Mouse (Mus musculus): Measurements from ENCODE around the gene Ehd3. TPM values are rescaled to one million over a fixed set of nuclear protein-coding genes. Genes with fewer than 3 reads are reported as not detected.

Ehd3 gene
- polyA plus RNA-seq (2016; fragmentation: Nextera tagmentation; extraction: Ambion mirVana), result 10.3 and 11.8 TPM in 2 replicates

- H3K4me3 ChIP-seq, result peak within 1 kb of the TSS; percentile 71
- 91% methylated on average over 5 of the region's 5 CpGs for WGBS
- H3K4me1 ChIP-seq (replicated peaks), result peaks cover 13% of the 10 kb centered on the region
- no peaks in the 10 kb centered on the region for H3K9me3 ChIP-seq
- peak within 1 kb of the TSS; percentile 81 for H3K27ac ChIP-seq
- no peak for DNase-seq (ENCODE audit: low spot score)
- H3K36me3 ChIP-seq, result no peaks in the 10 kb centered on the region
- no peaks in the 10 kb centered on the region for H3K27me3 ChIP-seq (ENCODE audit: insufficient read depth, poor library complexity, severe bottlenecking)
Measured at GRCm38 (mm10) chr17:73803521-73804184, at the start of gene Ehd3. Gene Ehd3 (plus strand): TSS chr17:73804134.

GRCm38 (mm10) chr17:73770964-73771363, 33.0 kb upstream of the Ehd3 start:
- no peak overlapping the region for H3K4me3 ChIP-seq
- 36% methylated on average over 8 of the region's 8 CpGs for WGBS
- H3K27ac ChIP-seq, result 0 out of 2 replicates have a peak overlapping the region, but pooled peaks have one; percentile 8
- H3K4me1 ChIP-seq (replicated peaks), result peaks cover 10% of the 10 kb centered on the region; the same call in 1 of the 2 replicates
- no peaks in the 10 kb centered on the region for H3K36me3 ChIP-seq
- no peaks in the 10 kb centered on the region for H3K9me3 ChIP-seq
- no peaks in the 10 kb centered on the region for H3K27me3 ChIP-seq (ENCODE audit: insufficient read depth, poor library complexity, severe bottlenecking)
- DNase-seq (ENCODE audit: low spot score), result peak; percentile 59

- DNase-seq (ENCODE audit: low spot score), result no peak
- Histone ChIP-seq H3K4me1 (replicated peaks) (peaks cover 12% of the 10 kb centered on the region; the same call in 1 of the 2 replicates), H3K27ac (no peak overlapping the region), H3K27me3 (ENCODE audit: insufficient read depth, poor library complexity, severe bottlenecking) (no peaks in the 10 kb centered on the region), H3K4me3 (no peak overlapping the region), H3K9me3 (no peaks in the 10 kb centered on the region), H3K36me3 (no peaks in the 10 kb centered on the region)
- WGBS, result 84% methylated on average over 8 of the region's 8 CpGs
Measured at GRCm38 (mm10) chr17:73786642-73787311, 17.2 kb upstream of the Ehd3 start.

GRCm38 (mm10) chr17:73790284-73791020, 13.5 kb upstream of the Ehd3 start:
- Histone ChIP-seq H3K36me3 (no peaks in the 10 kb centered on the region), H3K27ac (peak overlapping the region; percentile 47), H3K4me1 (replicated peaks) (peaks cover 12% of the 10 kb centered on the region; the same call in 1 of the 2 replicates), H3K9me3 (no peaks in the 10 kb centered on the region), H3K4me3 (no peak overlapping the region), H3K27me3 (ENCODE audit: insufficient read depth, poor library complexity, severe bottlenecking) (no peaks in the 10 kb centered on the region)
- WGBS, result 29% methylated on average over 12 of the region's 12 CpGs
- DNase-seq (ENCODE audit: low spot score), result no peak

- Histone ChIP-seq H3K4me1 (replicated peaks) (no peaks in the 10 kb centered on the region), H3K27ac (no peak overlapping the region), H3K27me3 (ENCODE audit: insufficient read depth, poor library complexity, severe bottlenecking) (no peaks in the 10 kb centered on the region), H3K36me3 (no peaks in the 10 kb centered on the region), H3K9me3 (no peaks in the 10 kb centered on the region), H3K4me3 (no peak overlapping the region)
- DNase-seq (ENCODE audit: low spot score), result no peak
- 87% methylated on average over 6 of the region's 6 CpGs for WGBS
Measured at GRCm38 (mm10) chr17:73796789-73797188, 7.1 kb upstream of the Ehd3 start.

- no peak for DNase-seq (ENCODE audit: low spot score)
- Histone ChIP-seq H3K27me3 (ENCODE audit: insufficient read depth, poor library complexity, severe bottlenecking) (no peaks in the 10 kb centered on the region), H3K4me1 (replicated peaks) (no peaks in the 10 kb centered on the region), H3K4me3 (no peak overlapping the region), H3K9me3 (no peaks in the 10 kb centered on the region), H3K27ac (no peak overlapping the region), H3K36me3 (no peaks in the 10 kb centered on the region)
- WGBS, result 90% methylated on average over 4 of the region's 4 CpGs
Measured at GRCm38 (mm10) chr17:73797706-73798105, 6.2 kb upstream of the Ehd3 start.

- peaks cover 13% of the 10 kb centered on the region for H3K4me1 ChIP-seq (replicated peaks)
- no peaks in the 10 kb centered on the region for H3K36me3 ChIP-seq
- WGBS, result under 1% methylated on average over 45 of the region's 45 CpGs
- peak; percentile 94 for DNase-seq (ENCODE audit: low spot score)
- no peaks in the 10 kb centered on the region for H3K9me3 ChIP-seq
- H3K27me3 ChIP-seq (ENCODE audit: insufficient read depth, poor library complexity, severe bottlenecking), result no peaks in the 10 kb centered on the region
- H3K27ac ChIP-seq, result peak overlapping the region; percentile 81
- peak overlapping the region; percentile 71 for H3K4me3 ChIP-seq
Measured at GRCm38 (mm10) chr17:73804592-73805271, 798 bp downstream of the Ehd3 start.

GRCm38 (mm10) chr17:73806331-73806730, 2.4 kb downstream of the Ehd3 start:
- Histone ChIP-seq H3K4me3 (no peak overlapping the region), H3K27ac (no peak overlapping the region), H3K9me3 (no peaks in the 10 kb centered on the region), H3K36me3 (no peaks in the 10 kb centered on the region), H3K4me1 (replicated peaks) (peaks cover 13% of the 10 kb centered on the region), H3K27me3 (ENCODE audit: insufficient read depth, poor library complexity, severe bottlenecking) (no peaks in the 10 kb centered on the region)
- WGBS, result 94% methylated on average over 6 of the region's 6 CpGs
- DNase-seq (ENCODE audit: low spot score), result no peak

- Histone ChIP-seq H3K4me1 (replicated peaks) (peaks cover 19% of the 10 kb centered on the region), H3K4me3 (no peak overlapping the region), H3K9me3 (no peaks in the 10 kb centered on the region), H3K36me3 (no peaks in the 10 kb centered on the region), H3K27ac (no peak overlapping the region), H3K27me3 (ENCODE audit: insufficient read depth, poor library complexity, severe bottlenecking) (no peaks in the 10 kb centered on the region)
- no peak for DNase-seq (ENCODE audit: low spot score)
- WGBS, result 87% methylated on average over 5 of the region's 5 CpGs
Measured at GRCm38 (mm10) chr17:73807211-73807610, 3.3 kb downstream of the Ehd3 start.

- peaks cover 22% of the 10 kb centered on the region for H3K4me1 ChIP-seq (replicated peaks)
- WGBS, result 84% methylated on average over 6 of the region's 6 CpGs
- DNase-seq (ENCODE audit: low spot score), result no peak
Measured at GRCm38 (mm10) chr17:73808431-73808830, 4.5 kb downstream of the Ehd3 start.

GRCm38 (mm10) chr17:73810801-73811200, 6.9 kb downstream of the Ehd3 start:
- no peak overlapping the region for H3K4me3 ChIP-seq
- 92% methylated on average over 1 of the region's 1 CpGs for WGBS
- no peak for DNase-seq (ENCODE audit: low spot score)
- H3K27me3 ChIP-seq (ENCODE audit: insufficient read depth, poor library complexity, severe bottlenecking), result no peaks in the 10 kb centered on the region
- H3K27ac ChIP-seq, result no peak overlapping the region
- H3K4me1 ChIP-seq (replicated peaks), result peaks cover 15% of the 10 kb centered on the region
- no peaks in the 10 kb centered on the region for H3K36me3 ChIP-seq
- no peaks in the 10 kb centered on the region for H3K9me3 ChIP-seq

More at GRCm38 (mm10) chr17:73808431-73808830, 4.5 kb downstream of the Ehd3 start:
- no peaks in the 10 kb centered on the region for H3K27me3 ChIP-seq (ENCODE audit: insufficient read depth, poor library complexity, severe bottlenecking)
- H3K4me3 ChIP-seq, result no peak overlapping the region
- H3K27ac ChIP-seq, result no peak overlapping the region
- H3K9me3 ChIP-seq, result no peaks in the 10 kb centered on the region
- H3K36me3 ChIP-seq, result no peaks in the 10 kb centered on the region

- WGBS, result 57% methylated on average over 5 of the region's 5 CpGs
- H3K9me3 ChIP-seq, result no peaks in the 10 kb centered on the region
- H3K4me3 ChIP-seq, result no peak overlapping the region
- peaks cover 9% of the 10 kb centered on the region for H3K4me1 ChIP-seq (replicated peaks)
- H3K36me3 ChIP-seq, result no peaks in the 10 kb centered on the region
- H3K27me3 ChIP-seq (ENCODE audit: insufficient read depth, poor library complexity, severe bottlenecking), result no peaks in the 10 kb centered on the region
- no peak overlapping the region for H3K27ac ChIP-seq
- peak; percentile 19 for DNase-seq (ENCODE audit: low spot score)
Measured at GRCm38 (mm10) chr17:73811566-73811965, 7.6 kb downstream of the Ehd3 start.

Measured in hindbrain, embryonic 10.5 days (tissue).